Mouse (Mus musculus) liver, adult 2 months (tissue): ENCODE measurements at regions not wholly inside any gene's neighbourhood (a gene's known extent, or its start where the extent isn't known, plus 50 kb on each side); places are given as distances from the start of the nearest gene placed in this dataset.

ENCODE experiments used
- CTCF ChIP-seq: fragments of 200-500 bp; IDR thresholded peaks from 2 replicates; pipeline ENCODE4 v1.5.1; 2011; ENCODE audit warnings: low read depth, low read length, control low read depth
- POLR2A ChIP-seq: fragments of 200-500 bp; IDR thresholded peaks from 2 replicates; pipeline ENCODE4 v1.6.1; 2011; ENCODE audit warnings: low read length, control low read depth; ENCODE audit not compliant: insufficient read depth; ENCODE audit errors: extremely low read depth

DNA sequence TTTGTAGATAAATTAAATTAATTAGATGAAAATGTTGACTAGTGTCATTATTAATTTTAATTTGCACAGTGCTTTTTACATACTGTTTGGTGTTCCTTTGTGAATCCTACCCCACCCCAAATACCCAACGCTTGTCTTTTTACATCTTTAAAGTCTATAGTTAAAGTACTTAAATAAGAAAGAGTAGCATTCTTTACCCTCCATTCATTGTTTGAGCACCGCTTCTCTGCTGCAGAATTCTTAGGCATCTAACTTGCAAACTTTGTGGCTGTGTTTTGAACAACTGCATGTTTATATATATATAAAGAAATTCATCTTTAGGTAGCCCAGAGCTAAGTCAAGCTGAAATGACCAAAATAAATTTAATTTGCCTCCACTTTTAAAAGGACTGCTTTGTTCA, 140.9 kb downstream of the Lca5 start:
- no peak for TF ChIP-seq POLR2A
- TF ChIP-seq CTCF, result no peak
